In the genomic region with DNA sequence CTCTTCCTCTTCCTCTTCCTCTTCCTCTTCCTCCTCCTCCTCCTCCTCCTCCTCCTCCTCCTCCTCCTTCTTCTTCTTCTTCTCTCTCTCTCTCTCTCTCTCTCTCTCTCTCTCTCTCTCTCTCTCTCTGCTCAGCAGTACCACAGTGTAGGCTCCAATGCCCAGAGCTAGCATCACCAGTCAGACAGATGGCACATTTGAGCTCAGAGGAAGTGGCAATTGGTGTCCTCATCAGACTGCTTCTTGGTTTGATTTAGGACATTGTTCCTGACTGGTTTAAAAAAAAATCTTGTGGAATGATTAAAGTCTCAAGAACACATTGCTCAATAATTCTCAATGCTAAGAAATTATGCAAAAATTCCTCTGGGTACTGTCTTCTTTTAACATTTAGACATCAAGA, we compare ENCODE assay signal across 5 mouse cellular contexts. TPM values are rescaled to one million over a fixed set of nuclear protein-coding genes. Genes with fewer than 3 reads are reported as not detected.
DNase-seq lines count a peak whose midpoint lies in the region; TF ChIP-seq lines count a peak whose summit lies in the region.
"Not testable (repeated sequence)": the region's sequence is repeated elsewhere in the genome, so short reads cannot be mapped to it uniquely, and the experiment has no call there.

No protein-coding gene starts in this region.

- not testable (repeated sequence) for TF ChIP-seq CTCF in layer of hippocampus, adult 2 months (conservative IDR thresholded peaks at IDR 0.05)

- DNase-seq in brain, adult 2 months (ENCODE audit: low read depth, low spot score): peak; percentile 92
- DNase-seq in cerebellum, adult 11-12 months: peak; percentile 71
- DNase-seq in cerebellum, adult 9-10 months: peak; percentile 71
- peak; percentile 39 to 45 for DNase-seq in cerebellum, postnatal 10 days
- DNase-seq in layer of hippocampus, adult 2 months (ENCODE audit: low spot score in 2 of 2): peak in 1 of 2 experiments; percentile 34

- H3K27ac ChIP-seq in layer of hippocampus, adult 2 months: peak overlapping the region; percentile 59; the same call in 1 of the 2 replicates

- H3K4me3 ChIP-seq in layer of hippocampus, adult 2 months: not testable (repeated sequence)

RNA-seq across cellular contexts. Expression of a gene that starts 13.7 kb away (rescaled TPM):
- total RNA-seq in layer of hippocampus, adult 2 months (2021): 10 to 100 TPM; 83.1 to 94.7 TPM
